In the genomic region with DNA sequence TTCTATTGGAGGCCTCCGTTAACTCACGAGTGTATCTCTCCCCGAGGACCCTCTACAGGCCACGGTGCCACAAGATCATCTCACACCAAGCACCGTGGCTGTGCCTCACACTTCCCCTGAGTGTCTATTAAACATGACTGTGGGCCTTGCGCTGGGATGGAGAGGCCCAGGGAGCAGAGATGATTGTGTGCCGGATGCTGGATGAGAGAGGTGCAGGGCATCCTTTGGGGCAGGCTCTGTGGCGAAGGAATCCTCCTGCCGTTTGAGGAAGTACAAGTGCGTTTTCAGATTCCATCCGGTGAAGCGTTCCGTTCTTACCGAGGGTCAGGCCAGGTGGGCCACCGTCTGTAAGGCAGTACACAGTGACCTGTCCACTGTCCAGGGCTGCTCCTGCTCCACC, we compare ENCODE assay signal across 15 mouse cellular contexts.
"Had no signal": no experiment of that assay in that cellular context is flagged by ENCODE, and none has a peak within 500 bp of the region (broad histone marks: within the 10 kb centered on the region; RNA-seq: fewer than 3 reads in every experiment).

No protein-coding gene starts in this region.

- H3K9ac ChIP-seq: limb, embryonic 13.5 days; liver, embryonic 15.5 days; midbrain, embryonic 12.5 days had no signal

- H3K27me3 ChIP-seq: limb, embryonic 13.5 days; liver, embryonic 15.5 days; midbrain, embryonic 12.5 days had no signal

- H3K27ac ChIP-seq: kidney, postnatal 0 days; layer of hippocampus, adult 2 months; limb, embryonic 13.5 days; liver, embryonic 15.5 days; macrophage; midbrain, embryonic 12.5 days had no signal

- DNase-seq: kidney, adult 8-10 months; kidney, postnatal 4 days; left cerebral cortex, postnatal 4 days; right cerebral cortex, postnatal 14 days; thymus, adult 2 months; thymus, postnatal 25 days had no signal

- ATAC-seq: intestine, postnatal 0 days; midbrain, embryonic 16.5 days had no signal

- H3K4me2 ChIP-seq: limb, embryonic 13.5 days; liver, embryonic 11.5 days; liver, embryonic 15.5 days; midbrain, embryonic 12.5 days had no signal

- H3K4me1 ChIP-seq: liver, embryonic 15.5 days; midbrain, embryonic 12.5 days had no signal

- H3K9me3 ChIP-seq: limb, embryonic 13.5 days; liver, embryonic 15.5 days; midbrain, embryonic 12.5 days had no signal

- H3K4me3 ChIP-seq: layer of hippocampus, adult 2 months; limb, embryonic 13.5 days; liver, embryonic 15.5 days; midbrain, embryonic 12.5 days had no signal

- H3K36me3 ChIP-seq: limb, embryonic 13.5 days; liver, embryonic 15.5 days; midbrain, embryonic 12.5 days had no signal
